Mouse (Mus musculus): ENCODE data around the gene Pcmt1. TPM values are rescaled to one million over a fixed set of nuclear protein-coding genes. Genes with fewer than 3 reads are reported as not detected.

Pcmt1 gene
- polyA plus RNA-seq (2012; rRNA removed): 11.1 and 16.5 TPM in 2 replicates

GRCm38 (mm10) chr10:7680731-7681301 is at the start of gene Pcmt1, which contains the start of gene Lats1:
Gene Pcmt1, minus strand, starts transcription at chr10:7681136.
Gene Lats1, plus strand, starts transcription at chr10:7681214.
- H3K27me3 ChIP-seq (ENCODE audit: control insufficient read depth, insufficient read depth, low read length): no peaks in the 10 kb centered on the region
- peak; percentile 46 to 87 for DNase-seq (ENCODE audit: low read depth in 1 of 2, low spot score in 2 of 2)
- H3K36me3 ChIP-seq (ENCODE audit: control insufficient read depth, insufficient read depth, low read length): peaks cover 5% of the 10 kb centered on the region
- peaks cover 14% of the 10 kb centered on the region for H3K4me1 ChIP-seq (ENCODE audit: control insufficient read depth, insufficient read depth, insufficient read length)
- TF ChIP-seq POLR2A (IDR thresholded peaks at IDR 0.05; ENCODE audit: low read depth, low read length) (peak; percentile 37; the same call in 1 of the 2 replicates), CTCF (IDR thresholded peaks at IDR 0.05; ENCODE audit: extremely low read depth, insufficient read depth, insufficient read length, insufficient replicate concordance) (no peak)
- H3K4me3 ChIP-seq (ENCODE audit: extremely low read depth, insufficient read depth, insufficient read length): peak within 1 kb of the TSS; percentile 98
- peak within 1 kb of the TSS; percentile 98 for H3K27ac ChIP-seq (ENCODE audit: insufficient read depth, low read length)
- under 1% methylated on average over 61 of the region's 65 CpGs for WGBS

- Histone ChIP-seq H3K4me3 (ENCODE audit: extremely low read depth, insufficient read depth, insufficient read length) (no peak overlapping the region; the same call in 1 of the 2 replicates), H3K36me3 (ENCODE audit: control insufficient read depth, insufficient read depth, low read length) (no peaks in the 10 kb centered on the region), H3K27ac (ENCODE audit: insufficient read depth, low read length) (no peak overlapping the region), H3K27me3 (ENCODE audit: control insufficient read depth, insufficient read depth, low read length) (no peaks in the 10 kb centered on the region), H3K4me1 (ENCODE audit: control insufficient read depth, insufficient read depth, insufficient read length) (peaks cover 2% of the 10 kb centered on the region; the same call in 1 of the 2 replicates)
- WGBS: 17% methylated on average over 3 of the region's 3 CpGs
- TF ChIP-seq CTCF (IDR thresholded peaks at IDR 0.05; ENCODE audit: extremely low read depth, insufficient read depth, insufficient read length, insufficient replicate concordance): no peak
- TF ChIP-seq POLR2A (IDR thresholded peaks at IDR 0.05; ENCODE audit: low read depth, low read length): no peak
- DNase-seq (ENCODE audit: low read depth in 1 of 2, low spot score in 2 of 2): no peak
Observed at GRCm38 (mm10) chr10:7727011-7727410, 46.1 kb upstream of the Pcmt1 start.

GRCm38 (mm10) chr10:7726501-7726812 is 45.5 kb upstream of the Pcmt1 start:
- TF ChIP-seq POLR2A (IDR thresholded peaks at IDR 0.05; ENCODE audit: low read depth, low read length): no peak
- TF ChIP-seq CTCF (IDR thresholded peaks at IDR 0.05; ENCODE audit: extremely low read depth, insufficient read depth, insufficient read length, insufficient replicate concordance): no peak
- WGBS: 2% methylated on average over 8 of the region's 8 CpGs
- Histone ChIP-seq H3K4me3 (ENCODE audit: extremely low read depth, insufficient read depth, insufficient read length) (peak overlapping the region; percentile 89), H3K27ac (ENCODE audit: insufficient read depth, low read length) (peak overlapping the region; percentile 87), H3K27me3 (ENCODE audit: control insufficient read depth, insufficient read depth, low read length) (no peaks in the 10 kb centered on the region), H3K4me1 (ENCODE audit: control insufficient read depth, insufficient read depth, insufficient read length) (no peaks in the 10 kb centered on the region; the same call in 1 of the 2 replicates), H3K36me3 (ENCODE audit: control insufficient read depth, insufficient read depth, low read length) (no peaks in the 10 kb centered on the region)
- no peak for DNase-seq (ENCODE audit: low read depth in 1 of 2, low spot score in 2 of 2)

- no peaks in the 10 kb centered on the region for H3K36me3 ChIP-seq (ENCODE audit: control insufficient read depth, insufficient read depth, low read length)
- no peak for TF ChIP-seq CTCF (IDR thresholded peaks at IDR 0.05; ENCODE audit: extremely low read depth, insufficient read depth, insufficient read length, insufficient replicate concordance)
- TF ChIP-seq POLR2A (IDR thresholded peaks at IDR 0.05; ENCODE audit: low read depth, low read length): peak; percentile 44; the same call in 1 of the 2 replicates
- peak within 1 kb of the TSS; percentile 89 for H3K4me3 ChIP-seq (ENCODE audit: extremely low read depth, insufficient read depth, insufficient read length)
- H3K27ac ChIP-seq (ENCODE audit: insufficient read depth, low read length): peak within 1 kb of the TSS; percentile 87
- no peaks in the 10 kb centered on the region for H3K27me3 ChIP-seq (ENCODE audit: control insufficient read depth, insufficient read depth, low read length)
- DNase-seq (ENCODE audit: low read depth in 1 of 2, low spot score in 2 of 2): peak; percentile 92
- whole genome bisulfite sequencing: under 1% methylated on average over 47 of the region's 49 CpGs
- no peaks in the 10 kb centered on the region; the same call in 1 of the 2 replicates for H3K4me1 ChIP-seq (ENCODE audit: control insufficient read depth, insufficient read depth, insufficient read length)
Observed at GRCm38 (mm10) chr10:7725751-7726500, 45.0 kb upstream of the Pcmt1 start, which contains the start of gene Katna1. Gene Katna1, plus strand, starts transcription at chr10:7726000.

GRCm38 (mm10) chr10:7715056-7715455 is 34.1 kb upstream of the Pcmt1 start:
- Histone ChIP-seq H3K4me3 (ENCODE audit: extremely low read depth, insufficient read depth, insufficient read length) (no peak overlapping the region), H3K27ac (ENCODE audit: insufficient read depth, low read length) (no peak overlapping the region), H3K36me3 (ENCODE audit: control insufficient read depth, insufficient read depth, low read length) (peaks cover 23% of the 10 kb centered on the region), H3K4me1 (ENCODE audit: control insufficient read depth, insufficient read depth, insufficient read length) (no peaks in the 10 kb centered on the region), H3K27me3 (ENCODE audit: control insufficient read depth, insufficient read depth, low read length) (no peaks in the 10 kb centered on the region)
- 94% methylated on average over 7 of the region's 7 CpGs for WGBS
- TF ChIP-seq POLR2A (IDR thresholded peaks at IDR 0.05; ENCODE audit: low read depth, low read length) (no peak), CTCF (IDR thresholded peaks at IDR 0.05; ENCODE audit: extremely low read depth, insufficient read depth, insufficient read length, insufficient replicate concordance) (no peak)
- no peak for DNase-seq (ENCODE audit: low read depth in 1 of 2, low spot score in 2 of 2)

- no peak for DNase-seq (ENCODE audit: low read depth in 1 of 2, low spot score in 2 of 2)
- no peaks in the 10 kb centered on the region for H3K4me1 ChIP-seq (ENCODE audit: control insufficient read depth, insufficient read depth, insufficient read length)
- H3K27ac ChIP-seq (ENCODE audit: insufficient read depth, low read length): no peak overlapping the region
- H3K27me3 ChIP-seq (ENCODE audit: control insufficient read depth, insufficient read depth, low read length): no peaks in the 10 kb centered on the region
- H3K36me3 ChIP-seq (ENCODE audit: control insufficient read depth, insufficient read depth, low read length): peaks cover 23% of the 10 kb centered on the region
- H3K4me3 ChIP-seq (ENCODE audit: extremely low read depth, insufficient read depth, insufficient read length): no peak overlapping the region
- no peak for TF ChIP-seq POLR2A (IDR thresholded peaks at IDR 0.05; ENCODE audit: low read depth, low read length)
- TF ChIP-seq CTCF (IDR thresholded peaks at IDR 0.05; ENCODE audit: extremely low read depth, insufficient read depth, insufficient read length, insufficient replicate concordance): no peak
- 94% methylated on average over 13 of the region's 13 CpGs for WGBS
Observed at GRCm38 (mm10) chr10:7712506-7712905, 31.6 kb upstream of the Pcmt1 start.
